Mouse (Mus musculus) hindbrain, embryonic 15.5 days (tissue): ENCODE data around the gene Egr4. TPM values are rescaled to one million over a fixed set of nuclear protein-coding genes. Genes with fewer than 3 reads are reported as not detected.

Experiments
- ATAC-seq: fragments of 200-750 bp; cut with Nextera tagmentation; 2 replicates; pipeline ENCODE4 v1.8.0; 2017; ENCODE audit warnings: low read depth, moderate number of reproducible peaks, moderate TSS enrichment; ENCODE audit not compliant: low FRiP score
- H3K27ac ChIP-seq: fragments of 300-500 bp; sonication (generic); replicated peaks from 2 replicates; pipeline ENCODE4 v1.5.1; 2015; ENCODE audit warnings: mild to moderate bottlenecking, inconsistent platforms
- H3K27me3 ChIP-seq: fragments of 300-500 bp; sonication (generic); 2 replicates; pipeline ENCODE4 v1.6.1; 2015; ENCODE audit warnings: control low read depth, inconsistent platforms
- H3K36me3 ChIP-seq: fragments of 300-500 bp; sonication (generic); 2 replicates; pipeline ENCODE4 v1.6.1; 2015; ENCODE audit warnings: control low read depth, inconsistent platforms
- H3K4me1 ChIP-seq: fragments of 300-500 bp; sonication (generic); replicated peaks from 2 replicates; pipeline ENCODE4 v1.6.1; 2015; ENCODE audit warnings: control low read depth, inconsistent platforms
- H3K4me2 ChIP-seq: fragments of 300-500 bp; sonication (generic); 2 replicates; pipeline ENCODE4 v1.6.1; 2015; ENCODE audit warnings: moderate library complexity, mild to moderate bottlenecking, inconsistent platforms
- H3K4me3 ChIP-seq: fragments of 300-500 bp; sonication (generic); 2 replicates; pipeline ENCODE4 v1.5.1; 2015; ENCODE audit warnings: mild to moderate bottlenecking, inconsistent platforms
- H3K9ac ChIP-seq: fragments of 300-500 bp; sonication (generic); 2 replicates; pipeline ENCODE4 v1.6.1; 2015; ENCODE audit warnings: inconsistent platforms
- H3K9me3 ChIP-seq: fragments of 300-500 bp; sonication (generic); 2 replicates; pipeline ENCODE4 v1.6.1; 2016; ENCODE audit warnings: control low read depth, inconsistent platforms
- WGBS: fragments of 180-500 bp; shearing (Covaris S2); methylation state at CpG from one replicate; pipeline ENCODE4 v1.1.7; 2015; 5-methylcytosine and 5-hydroxymethylcytosine counted together
- polyA plus RNA-seq: library from polyadenylated mRNA; unstranded; fragments of >200 nt; fragmentation: Nextera tagmentation; extraction: Ambion mirVana; gene quantifications from 2 replicates; pipeline ENCODE4 v1.2.1, GENCODE M21; 2015

Egr4 gene
- polyA plus RNA-seq, 1 experiment from 2014 or later = 0.09 TPM

GRCm38 (mm10) chr6:85511286-85512055 lies 1.9 kb downstream of the Egr4 start:
- Histone ChIP-seq H3K36me3 (no peaks in the 10 kb centered on the region), H3K9me3 (no peaks in the 10 kb centered on the region), H3K27ac (no peak overlapping the region), H3K9ac (peak overlapping the region; percentile 5; the same call in 1 of the 2 replicates), H3K27me3 (peaks cover 71% of the 10 kb centered on the region), H3K4me3 (peak overlapping the region; percentile 50), H3K4me1 (peaks cover 32% of the 10 kb centered on the region), H3K4me2 (peak overlapping the region; percentile 95)
- no peak for ATAC-seq
- WGBS = under 1% methylated on average over 85 of the region's 88 CpGs

DNA sequence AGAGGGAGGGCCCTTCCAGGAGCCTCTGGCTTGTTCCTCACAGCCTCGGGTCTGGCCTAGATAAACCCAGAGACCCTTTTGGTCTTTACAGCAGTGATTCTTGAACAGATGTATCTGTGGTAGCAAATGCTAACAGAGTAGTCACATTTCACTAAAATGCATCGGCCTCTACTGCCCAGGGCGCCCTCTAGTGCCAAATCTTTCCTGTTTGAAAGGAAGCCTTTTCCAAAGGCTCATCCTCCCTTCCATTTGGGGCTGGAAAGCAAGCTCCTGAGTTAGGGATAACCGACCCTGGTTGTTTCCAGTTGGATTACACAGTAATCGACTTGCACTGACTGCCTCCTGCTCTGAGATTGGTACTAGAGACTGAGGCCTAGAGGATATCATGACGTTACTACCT lies 2.9 kb downstream of the Egr4 start:
- no peaks in the 10 kb centered on the region for H3K9me3 ChIP-seq
- H3K27ac ChIP-seq = no peak overlapping the region
- peaks cover 61% of the 10 kb centered on the region for H3K27me3 ChIP-seq
- WGBS = 4% methylated on average over 6 of the region's 6 CpGs
- peaks cover 32% of the 10 kb centered on the region for H3K4me1 ChIP-seq
- no peak overlapping the region for H3K9ac ChIP-seq
- no peaks in the 10 kb centered on the region for H3K36me3 ChIP-seq
- no peak for ATAC-seq
- H3K4me2 ChIP-seq = no peak overlapping the region
- H3K4me3 ChIP-seq = no peak overlapping the region

GRCm38 (mm10) chr6:85508602-85509001 lies 4.8 kb downstream of the Egr4 start:
- no peak for ATAC-seq
- H3K9me3 ChIP-seq = no peaks in the 10 kb centered on the region
- WGBS = 58% methylated on average over 5 of the region's 5 CpGs
- H3K4me1 ChIP-seq = peaks cover 26% of the 10 kb centered on the region
- no peak overlapping the region for H3K27ac ChIP-seq
- no peak overlapping the region for H3K9ac ChIP-seq
- H3K36me3 ChIP-seq = no peaks in the 10 kb centered on the region
- H3K4me3 ChIP-seq = no peak overlapping the region
- H3K4me2 ChIP-seq = no peak overlapping the region
- H3K27me3 ChIP-seq = peaks cover 43% of the 10 kb centered on the region

DNA sequence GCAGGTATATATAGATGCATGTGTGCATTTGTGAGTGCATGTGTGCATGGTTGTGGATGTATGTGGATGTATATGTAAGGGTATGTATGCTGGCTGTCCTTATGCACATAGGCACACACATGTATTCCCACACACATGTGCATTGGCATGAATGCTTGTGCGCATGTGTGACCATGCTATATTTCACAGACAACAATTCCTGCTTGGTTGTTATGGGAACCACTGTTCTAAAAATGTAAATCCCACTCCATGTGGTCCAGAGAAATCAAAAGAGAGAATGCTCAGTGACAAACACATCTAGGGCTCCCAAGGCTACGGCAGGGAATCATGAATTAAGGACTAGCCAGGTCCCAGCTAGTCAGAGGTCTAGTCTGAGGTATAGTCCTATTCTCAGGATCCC lies 8.5 kb downstream of the Egr4 start:
- H3K4me1 ChIP-seq = peaks cover 20% of the 10 kb centered on the region
- no peak overlapping the region for H3K4me3 ChIP-seq
- no peak overlapping the region for H3K9ac ChIP-seq
- no peak for ATAC-seq
- no peak overlapping the region for H3K27ac ChIP-seq
- peaks cover 6% of the 10 kb centered on the region for H3K27me3 ChIP-seq
- no peak overlapping the region for H3K4me2 ChIP-seq
- WGBS = 42% methylated on average over 2 of the region's 2 CpGs
- H3K9me3 ChIP-seq = no peaks in the 10 kb centered on the region
- H3K36me3 ChIP-seq = no peaks in the 10 kb centered on the region

GRCm38 (mm10) chr6:85502911-85503250 lies 10.5 kb downstream of the Egr4 start, which contains the start of gene Fbxo41:
Fbxo41 (minus strand) TSS chr6:85502994.
- Histone ChIP-seq H3K9ac (peak within 1 kb of the TSS; percentile 85), H3K27me3 (no peaks in the 10 kb centered on the region), H3K4me1 (peaks cover 20% of the 10 kb centered on the region), H3K9me3 (no peaks in the 10 kb centered on the region), H3K4me2 (peak within 1 kb of the TSS; percentile 65), H3K36me3 (no peaks in the 10 kb centered on the region), H3K27ac (peak within 1 kb of the TSS; percentile 75), H3K4me3 (peak within 1 kb of the TSS; percentile 60)
- WGBS = under 1% methylated on average over 20 of the region's 22 CpGs
- ATAC-seq = peak; percentile 89

DNA sequence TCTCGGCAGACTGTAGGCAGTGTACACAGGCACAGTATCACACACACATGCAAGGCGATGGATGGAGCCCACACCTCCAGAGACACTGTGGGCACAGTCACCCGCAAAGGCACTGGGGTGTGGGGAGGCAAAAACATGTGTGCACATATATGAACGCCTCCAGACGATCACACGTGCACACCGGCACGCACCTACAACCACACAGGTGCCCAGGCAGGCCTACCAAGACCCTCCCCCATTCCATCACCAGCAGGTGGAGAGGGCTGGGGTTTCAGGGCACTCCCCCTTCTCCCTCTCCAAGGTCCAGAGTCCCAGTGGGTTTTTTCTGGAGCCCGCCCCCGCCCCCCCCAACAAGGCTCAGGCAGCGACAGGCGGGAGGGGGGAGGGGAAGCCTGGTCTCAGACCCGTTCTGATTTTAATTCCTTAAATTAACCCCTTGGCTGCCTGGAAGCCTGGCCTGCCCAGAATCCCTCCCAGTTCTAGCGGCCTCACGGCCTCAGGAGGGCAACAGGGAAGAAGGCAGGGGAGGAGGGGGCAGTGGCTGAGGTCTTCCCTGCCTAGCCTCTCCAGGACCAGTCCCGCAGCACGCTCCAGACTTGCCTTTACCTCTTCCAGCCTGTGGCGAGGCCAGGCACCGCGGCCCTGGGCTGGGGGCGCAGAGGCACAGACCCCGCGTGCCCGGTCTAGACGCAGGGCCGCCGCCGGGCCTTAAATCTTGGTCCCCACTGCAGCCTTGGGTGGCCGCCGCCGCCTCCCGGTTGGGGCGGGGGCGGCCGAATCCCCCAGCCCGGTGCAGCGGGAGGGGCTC lies 11.1 kb downstream of the Egr4 start:
- Histone ChIP-seq H3K27me3 (no peaks in the 10 kb centered on the region), H3K4me1 (peaks cover 20% of the 10 kb centered on the region), H3K9me3 (no peaks in the 10 kb centered on the region), H3K36me3 (no peaks in the 10 kb centered on the region), H3K27ac (peak overlapping the region; percentile 75), H3K4me2 (peak overlapping the region; percentile 65), H3K4me3 (peak overlapping the region; percentile 60), H3K9ac (peak overlapping the region; percentile 85)
- WGBS = under 1% methylated on average over 36 of the region's 37 CpGs
- peak; percentile 81 for ATAC-seq

- peak overlapping the region; percentile 60 for H3K4me3 ChIP-seq
- no peaks in the 10 kb centered on the region for H3K36me3 ChIP-seq
- ATAC-seq = 0 out of 2 replicates have a peak, but pooled peaks have one; percentile 2
- peak overlapping the region; percentile 75 for H3K27ac ChIP-seq
- H3K9me3 ChIP-seq = no peaks in the 10 kb centered on the region
- WGBS = 3% methylated on average over 6 of the region's 6 CpGs
- H3K27me3 ChIP-seq = no peaks in the 10 kb centered on the region
- peaks cover 20% of the 10 kb centered on the region for H3K4me1 ChIP-seq
- peak overlapping the region; percentile 85 for H3K9ac ChIP-seq
- H3K4me2 ChIP-seq = peak overlapping the region; percentile 65
Observed at GRCm38 (mm10) chr6:85501571-85502102, 11.8 kb downstream of the Egr4 start.

DNA sequence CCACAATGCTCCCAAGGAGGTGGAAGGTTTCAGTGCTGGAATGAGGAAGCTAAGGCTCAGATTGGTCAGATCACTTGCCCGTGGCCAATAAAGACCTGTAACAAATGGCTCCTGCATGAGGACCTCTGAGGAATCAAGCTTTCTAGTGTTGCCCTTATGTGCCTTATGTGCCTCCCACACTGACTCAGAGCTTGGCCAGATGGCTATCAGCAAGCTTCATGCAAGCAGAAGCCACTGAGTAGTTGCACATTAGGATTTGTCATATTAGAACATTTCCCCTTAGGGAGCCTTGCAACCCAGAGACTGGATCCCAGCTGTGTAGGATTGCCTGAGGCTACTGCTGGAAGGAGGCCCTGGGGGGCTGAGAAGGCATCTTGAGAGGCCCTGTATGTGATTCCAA lies 13.0 kb downstream of the Egr4 start:
- H3K9ac ChIP-seq = no peak overlapping the region
- H3K9me3 ChIP-seq = no peaks in the 10 kb centered on the region
- H3K36me3 ChIP-seq = no peaks in the 10 kb centered on the region
- 72% methylated on average over 1 of the region's 1 CpGs for WGBS
- no peak for ATAC-seq
- H3K4me3 ChIP-seq = no peak overlapping the region
- no peak overlapping the region for H3K27ac ChIP-seq
- no peak overlapping the region for H3K4me2 ChIP-seq
- H3K27me3 ChIP-seq = no peaks in the 10 kb centered on the region
- peaks cover 20% of the 10 kb centered on the region for H3K4me1 ChIP-seq

- no peak overlapping the region for H3K4me3 ChIP-seq
- H3K9ac ChIP-seq = no peak overlapping the region
- no peak for ATAC-seq
- 70% methylated on average over 9 of the region's 9 CpGs for WGBS
- no peaks in the 10 kb centered on the region for H3K36me3 ChIP-seq
- H3K27me3 ChIP-seq = no peaks in the 10 kb centered on the region
- H3K4me2 ChIP-seq = no peak overlapping the region
- H3K27ac ChIP-seq = no peak overlapping the region
- no peaks in the 10 kb centered on the region for H3K9me3 ChIP-seq
- peaks cover 18% of the 10 kb centered on the region for H3K4me1 ChIP-seq
Observed at GRCm38 (mm10) chr6:85498147-85498546, 15.2 kb downstream of the Egr4 start.

- H3K4me3 ChIP-seq = no peak overlapping the region
- no peak overlapping the region for H3K4me2 ChIP-seq
- no peak overlapping the region for H3K27ac ChIP-seq
- no peak overlapping the region for H3K9ac ChIP-seq
- peaks cover 14% of the 10 kb centered on the region for H3K4me1 ChIP-seq
- no peaks in the 10 kb centered on the region for H3K27me3 ChIP-seq
- H3K36me3 ChIP-seq = no peaks in the 10 kb centered on the region
- no peak for ATAC-seq
- H3K9me3 ChIP-seq = no peaks in the 10 kb centered on the region
Observed at GRCm38 (mm10) chr6:85496976-85497375, 16.4 kb downstream of the Egr4 start.

- Histone ChIP-seq H3K27ac (no peak overlapping the region), H3K4me3 (no peak overlapping the region), H3K36me3 (no peaks in the 10 kb centered on the region), H3K27me3 (peaks cover 5% of the 10 kb centered on the region), H3K9ac (no peak overlapping the region), H3K4me2 (no peak overlapping the region), H3K9me3 (no peaks in the 10 kb centered on the region), H3K4me1 (no peaks in the 10 kb centered on the region)
- ATAC-seq = no peak
- 95% methylated on average over 3 of the region's 3 CpGs for WGBS
Observed at GRCm38 (mm10) chr6:85491606-85492005, 21.8 kb downstream of the Egr4 start.

DNA sequence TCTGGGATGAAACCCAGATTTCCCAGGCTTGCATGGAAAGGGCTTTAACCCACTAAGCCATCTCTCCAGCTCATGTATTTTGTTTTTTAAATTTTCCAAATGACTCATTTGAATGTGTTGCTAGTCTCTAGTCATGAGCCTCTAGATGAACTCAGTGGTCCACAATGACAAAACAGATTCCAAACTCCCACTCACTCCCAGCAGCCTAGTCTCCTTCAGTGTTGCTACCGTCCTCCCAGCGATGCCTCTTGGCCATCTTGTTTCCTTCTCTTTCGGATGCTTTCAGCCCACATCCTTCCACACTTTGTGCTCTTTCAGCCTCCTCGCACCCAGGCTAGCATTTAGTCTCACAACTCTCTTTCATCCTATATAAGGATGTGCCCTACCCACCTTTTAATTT lies 23.1 kb downstream of the Egr4 start:
- H3K4me1 ChIP-seq = no peaks in the 10 kb centered on the region
- H3K4me2 ChIP-seq = no peak overlapping the region
- no peak overlapping the region for H3K9ac ChIP-seq
- ATAC-seq = no peak
- H3K9me3 ChIP-seq = no peaks in the 10 kb centered on the region
- peaks cover 18% of the 10 kb centered on the region for H3K27me3 ChIP-seq
- 81% methylated on average over 4 of the region's 4 CpGs for WGBS
- no peaks in the 10 kb centered on the region for H3K36me3 ChIP-seq
- H3K4me3 ChIP-seq = no peak overlapping the region
- no peak overlapping the region for H3K27ac ChIP-seq
